Mouse (Mus musculus) activated CD4-positive, CD25-positive, alpha-beta regulatory T cell, adult 9 weeks (primary cell): ENCODE measurements around the gene Socs4. TPM values are rescaled to one million over a fixed set of nuclear protein-coding genes. Genes with fewer than 3 reads are reported as not detected.

Experiments
- polyA plus RNA-seq: library from polyadenylated mRNA; unstranded; fragments of 100-300 nt; shearing (Covaris generic); gene quantifications from one replicate; pipeline ENCODE4 v1.2.1, GENCODE M21; 2017

Socs4 gene
- 9.1 TPM for polyA plus RNA-seq

GRCm38 (mm10) chr14:47276637-47277393 lies at the start of gene Socs4, which contains the start of gene Wdhd1:
TSS of gene Socs4 (plus strand) at chr14:47276931.
TSS of gene Wdhd1 (minus strand) at chr14:47276857.

GRCm38 (mm10) chr14:47297785-47298407 lies 21.2 kb downstream of the Socs4 start, which contains the start of gene Mapk1ip1l:
TSS of gene Mapk1ip1l (plus strand) at chr14:47298266.

Other genes with a start within 250 kb of the Socs4 start
- 5.3 TPM for gene Gch1, start 87.5 kb upstream of the Socs4 start, polyA plus RNA-seq
- 16.3 TPM for gene Wdhd1, start 74 bp upstream of the Socs4 start, polyA plus RNA-seq
- 73.4 TPM for gene Mapk1ip1l, start 21.3 kb downstream of the Socs4 start, polyA plus RNA-seq
- gene Lgals3, start 90.8 kb downstream of the Socs4 start, polyA plus RNA-seq, result 23.4 TPM
- gene Dlgap5, start 141.5 kb downstream of the Socs4 start, polyA plus RNA-seq, result 16.0 TPM
- gene Fbxo34, start 173.5 kb downstream of the Socs4 start, polyA plus RNA-seq, result 20.8 TPM